Mouse (Mus musculus) heart, adult 9 months (tissue): ENCODE measurements around the gene Etfb.

Experiments used
- DNase-seq, 2 experiments: peaks; one replicate each; pipeline ENCODE4 v3.0.0; 2022; ENCODE audit warnings: low spot score in 2 of 2

The Etfb gene

GRCm38 (mm10) chr7:43448246-43448645 lies 4.4 kb downstream of the Etfb start:
- no peak for DNase-seq

DNA sequence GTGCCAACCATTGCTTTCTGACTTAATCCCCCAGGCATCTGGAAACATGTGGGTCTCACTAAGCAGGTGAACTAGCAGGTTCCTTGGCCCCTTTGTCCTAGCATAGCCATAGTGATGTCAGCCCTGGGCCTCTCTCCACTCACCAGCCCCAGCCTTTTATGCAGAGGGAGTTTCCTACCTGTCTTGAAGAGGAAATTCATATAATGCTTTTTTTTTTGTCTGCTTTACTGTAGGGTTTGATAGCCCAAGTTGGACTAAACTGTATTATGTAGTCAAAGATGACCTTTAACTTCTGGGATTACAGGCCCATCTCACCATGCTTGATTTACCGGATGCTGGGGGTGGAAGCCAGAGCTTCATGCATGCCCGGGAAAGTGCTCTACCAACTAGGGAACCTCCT lies 5.9 kb downstream of the Etfb start:
- no peak for DNase-seq

GRCm38 (mm10) chr7:43451726-43452125 lies 7.8 kb downstream of the Etfb start:
- DNase-seq: no peak

DNA sequence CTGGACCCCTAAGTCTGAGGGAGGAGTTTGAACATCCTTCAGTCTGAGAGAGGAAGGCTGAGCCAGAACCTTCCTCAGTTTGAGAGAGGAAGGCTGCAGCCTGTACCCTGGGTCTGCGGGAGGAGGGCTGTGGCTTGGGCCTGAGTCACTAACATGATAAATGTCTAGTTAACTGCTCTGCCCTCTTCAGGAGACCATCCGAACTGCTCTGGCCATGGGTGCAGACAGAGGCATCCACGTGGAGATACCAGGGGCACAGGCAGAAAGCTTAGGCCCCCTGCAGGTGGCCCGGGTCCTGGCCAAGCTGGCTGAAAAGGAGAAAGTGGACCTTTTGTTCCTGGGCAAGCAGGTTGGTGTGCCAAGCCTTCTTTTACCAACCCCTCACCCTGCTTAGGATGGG lies 8.7 kb downstream of the Etfb start:
- DNase-seq: no peak

DNA sequence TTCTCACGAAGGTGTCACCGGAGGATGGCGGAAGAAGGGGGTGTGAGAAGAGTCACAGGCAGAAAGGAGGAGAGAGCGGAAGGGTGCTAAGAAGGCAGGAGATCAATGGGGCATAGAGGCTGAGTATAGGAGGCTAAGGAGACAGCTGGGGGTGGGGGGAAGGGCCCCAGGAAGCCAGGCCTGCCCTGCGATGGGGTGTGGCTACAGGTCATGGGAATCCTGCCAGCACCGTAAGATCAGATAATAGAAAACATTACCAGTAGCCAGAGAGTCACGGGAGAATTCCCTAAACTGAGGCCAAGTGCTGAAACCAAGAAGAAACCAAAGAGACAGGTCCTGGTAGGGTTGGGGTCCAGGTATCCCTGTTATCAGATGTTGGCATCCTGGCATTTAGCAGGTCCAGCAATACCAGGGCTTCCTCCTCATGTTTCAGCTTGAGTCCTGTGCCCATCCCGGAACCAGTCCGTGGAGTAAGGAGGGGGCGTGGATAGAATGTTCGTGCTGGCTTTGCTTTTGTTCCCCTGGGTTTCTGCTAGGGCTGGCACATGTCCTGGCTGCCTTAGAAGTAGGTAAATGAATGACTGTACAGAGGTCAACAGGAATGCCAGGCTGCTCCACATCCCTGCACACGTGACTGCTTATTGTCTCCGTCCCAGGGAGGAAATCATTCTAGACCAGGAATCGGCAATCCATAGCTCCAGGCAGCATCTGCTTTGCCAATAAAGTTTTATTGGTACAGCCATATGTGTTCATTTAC lies 9.9 kb downstream of the Etfb start:
- no peak for DNase-seq

DNA sequence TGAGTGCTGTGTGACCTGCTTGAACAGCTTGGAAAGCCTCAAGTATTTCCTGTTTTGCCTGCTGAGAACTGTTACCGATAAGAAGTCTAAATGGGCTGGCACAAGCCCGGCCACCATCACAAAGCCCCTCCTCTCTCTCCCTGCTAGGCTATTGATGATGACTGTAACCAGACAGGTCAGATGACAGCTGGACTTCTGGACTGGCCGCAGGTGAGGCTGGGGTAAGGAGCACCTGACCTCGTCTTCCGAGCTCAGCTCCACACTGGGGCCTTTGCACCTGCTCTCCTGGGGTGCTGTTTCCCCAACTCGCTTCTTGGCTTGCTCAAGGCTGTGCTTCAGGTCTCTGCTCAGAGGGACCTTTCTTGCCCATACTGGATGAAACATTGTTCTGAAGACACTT lies 10.5 kb downstream of the Etfb start:
- DNase-seq: no peak

GRCm38 (mm10) chr7:43462851-43463250 lies 19.0 kb downstream of the Etfb start, which contains the start of gene Vsig10l:
TSS of gene Vsig10l (plus strand) at chr7:43463151.
- DNase-seq: no peak

- no peak for DNase-seq
These were observed 20.1 kb downstream of the Etfb start for GRCm38 (mm10) chr7:43463976-43464375.

- no peak for DNase-seq
These were observed 21.0 kb downstream of the Etfb start for GRCm38 (mm10) chr7:43464864-43465343.

DNA sequence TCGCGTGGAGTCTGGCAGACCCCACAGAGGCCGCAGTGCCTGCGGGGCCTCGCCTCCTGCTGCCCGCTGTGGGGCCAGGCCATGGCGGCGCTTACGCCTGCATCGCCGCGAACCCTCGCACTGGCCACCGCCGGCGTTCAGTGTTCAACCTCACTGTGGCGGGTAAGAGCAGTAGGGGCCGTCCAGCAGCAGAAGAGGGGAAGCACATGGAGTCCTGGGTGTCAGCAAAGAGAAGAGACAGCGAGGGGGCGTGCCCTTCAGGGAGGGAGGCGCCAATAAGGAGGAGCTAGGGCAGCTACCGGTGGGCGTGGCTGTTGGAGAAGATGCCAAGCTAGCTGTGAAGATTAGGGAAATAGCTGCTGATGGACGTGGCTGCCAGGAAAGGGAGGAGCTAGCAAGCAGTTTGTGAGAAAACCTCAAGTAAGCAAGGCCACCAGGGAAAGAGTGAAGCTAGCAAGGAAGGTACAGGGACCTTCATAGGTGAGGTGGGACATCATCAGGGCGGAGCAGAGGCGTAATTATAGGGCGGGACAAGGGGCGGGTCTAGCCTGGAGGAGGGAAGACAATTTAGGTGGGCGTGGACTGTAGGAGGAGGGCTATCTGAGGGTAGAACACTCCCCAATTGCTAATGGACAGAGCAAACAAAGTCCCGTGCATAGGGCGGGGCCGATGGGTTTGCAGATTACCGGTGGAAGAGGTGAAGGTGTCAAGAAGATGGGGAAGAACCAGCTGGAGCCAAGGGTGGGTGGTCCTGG lies 21.6 kb downstream of the Etfb start:
- DNase-seq: peak; percentile 90 to 92

DNA sequence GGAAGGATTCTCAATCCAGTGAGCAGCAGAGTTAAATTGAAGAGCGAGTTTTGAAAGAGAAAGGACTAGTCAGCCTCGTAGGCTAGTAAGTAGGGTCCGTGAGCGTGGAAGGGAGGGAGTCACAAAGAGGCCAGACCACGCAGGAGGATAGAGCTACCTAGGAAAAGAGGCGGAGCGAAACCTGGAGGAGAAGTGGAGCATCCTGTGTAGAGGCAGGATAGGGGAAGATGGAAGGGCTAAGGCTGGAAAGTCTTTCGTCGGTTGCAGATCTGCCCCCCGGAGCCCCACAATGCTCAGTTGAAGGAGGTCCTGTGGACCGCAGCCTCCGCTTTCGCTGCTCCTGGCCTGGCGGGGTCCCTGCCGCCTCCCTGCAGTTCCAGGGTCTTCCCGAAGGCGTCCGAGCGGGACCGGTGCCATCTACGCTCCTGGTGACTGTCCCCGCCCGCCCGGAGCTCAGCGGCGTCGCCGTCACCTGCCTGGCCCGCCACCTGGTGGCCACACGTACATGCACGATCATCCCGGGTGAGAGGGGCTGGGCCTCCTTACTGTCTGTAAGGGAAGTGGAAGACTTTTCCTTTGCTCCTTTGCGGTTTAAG lies 22.3 kb downstream of the Etfb start:
- peak; percentile 71 for DNase-seq

DNA sequence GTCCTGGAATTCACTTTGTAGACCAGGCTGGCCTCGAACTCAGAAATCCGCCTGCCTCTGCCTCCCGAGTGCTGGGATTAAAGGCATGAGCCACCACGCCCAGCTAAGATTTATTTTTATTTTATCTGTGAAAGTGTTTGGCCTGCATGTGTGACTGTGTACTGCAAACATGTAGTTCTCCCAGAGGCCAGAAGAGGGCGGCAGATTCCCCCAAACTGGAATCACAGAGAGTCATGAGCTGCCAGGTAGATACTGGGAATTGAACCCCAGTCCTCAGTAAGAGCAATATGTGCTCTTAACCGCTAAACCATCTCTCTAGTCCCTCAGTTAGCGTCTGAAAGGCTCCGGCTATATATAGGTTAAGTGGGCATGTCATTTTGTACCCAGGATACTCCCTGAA lies 26.5 kb downstream of the Etfb start:
- no peak for DNase-seq

- DNase-seq: no peak
These were observed 31.8 kb downstream of the Etfb start for GRCm38 (mm10) chr7:43475706-43476105.

DNA sequence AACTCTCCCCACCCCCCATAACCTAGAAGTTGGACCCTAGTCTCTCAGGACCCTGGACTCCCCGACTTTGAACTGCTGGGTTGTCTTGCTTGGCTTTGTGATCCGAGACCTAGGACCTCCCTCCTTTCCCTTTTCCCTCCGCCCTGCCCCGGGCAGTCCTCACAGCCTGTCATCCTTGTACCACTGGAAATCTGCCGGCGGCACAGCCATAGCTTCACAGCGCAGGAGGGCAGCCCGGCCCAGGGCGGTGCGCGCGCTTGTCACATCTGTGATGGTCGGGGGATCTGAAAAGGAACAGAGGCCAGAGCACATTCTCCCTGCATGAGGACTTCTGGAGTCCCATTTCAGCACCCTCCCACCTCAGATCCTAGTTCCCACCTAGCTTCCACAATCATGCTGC lies 32.5 kb downstream of the Etfb start:
- no peak for DNase-seq

- DNase-seq: no peak
These were observed 37.3 kb downstream of the Etfb start for GRCm38 (mm10) chr7:43481191-43481590.

GRCm38 (mm10) chr7:43482090-43482716 lies 38.3 kb downstream of the Etfb start:
- no peak for DNase-seq

GRCm38 (mm10) chr7:43483236-43483635 lies 39.4 kb downstream of the Etfb start:
- no peak for DNase-seq

DNA sequence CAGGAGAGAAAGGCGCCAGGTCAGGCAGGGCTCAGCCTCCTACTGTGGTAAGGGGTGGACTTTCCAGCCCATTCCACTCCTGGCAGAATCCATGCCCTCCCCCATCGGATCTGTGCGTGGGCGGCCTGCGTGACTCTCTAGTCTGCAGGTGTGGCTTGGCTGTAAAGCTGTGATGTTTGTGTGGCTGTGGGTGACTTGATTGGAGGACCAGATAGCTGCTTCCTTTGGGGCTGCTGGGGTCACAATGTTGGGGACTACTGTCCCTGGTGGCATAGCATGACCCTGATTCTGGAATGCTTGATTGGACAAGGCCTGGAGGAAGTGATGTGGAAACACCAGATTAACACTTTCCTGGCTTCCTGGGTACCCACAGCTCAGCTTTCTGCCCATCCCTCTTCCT lies 44.8 kb downstream of the Etfb start:
- DNase-seq: no peak

DNA sequence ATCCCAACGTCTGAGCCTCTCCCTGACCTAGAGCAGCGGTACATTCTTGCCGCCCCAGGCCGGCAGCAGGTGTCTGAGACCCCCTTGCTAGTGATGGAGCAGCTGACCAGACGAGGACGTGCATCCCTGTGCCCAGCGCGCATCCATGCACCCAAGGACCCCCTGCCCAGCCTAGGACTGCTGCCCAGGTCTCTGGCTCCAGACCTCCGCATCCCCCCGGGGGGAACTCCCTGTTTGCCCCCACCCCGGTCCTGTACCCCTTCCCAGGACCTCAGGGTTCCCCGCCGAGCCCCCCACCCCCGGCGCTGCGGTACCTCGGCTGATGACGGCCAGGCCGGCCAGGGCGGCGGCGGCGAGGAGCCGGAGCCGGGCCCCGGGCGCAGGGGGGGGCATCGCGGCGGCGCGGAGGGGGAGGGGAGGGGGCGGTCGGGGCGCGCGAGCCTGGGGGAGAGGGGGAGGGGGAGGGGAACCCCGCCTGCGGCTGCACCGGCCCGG lies 45.8 kb downstream of the Etfb start, which contains the start of gene Iglon5:
Gene Iglon5, minus strand, starts transcription at position 445 of the 495 bp plus-strand sequence.
- DNase-seq: no peak

GRCm38 (mm10) chr7:43490182-43490584 lies 46.3 kb downstream of the Etfb start:
- no peak for DNase-seq

GRCm38 (mm10) chr7:43490861-43491260 lies 47.0 kb downstream of the Etfb start:
- no peak for DNase-seq
